Mouse (Mus musculus): ENCODE results near the gene Dpm3. TPM values are rescaled to one million over a fixed set of nuclear protein-coding genes. Genes with fewer than 3 reads are reported as not detected.

The Dpm3 gene
- polyA plus RNA-seq, 1 experiment from 2014 or later = 84.4 TPM

- 83% methylated on average over 1 of the region's 1 CpGs for WGBS
These were observed 40.9 kb upstream of the Dpm3 start for GRCm38 (mm10) chr3:89218271-89218670.

DNA sequence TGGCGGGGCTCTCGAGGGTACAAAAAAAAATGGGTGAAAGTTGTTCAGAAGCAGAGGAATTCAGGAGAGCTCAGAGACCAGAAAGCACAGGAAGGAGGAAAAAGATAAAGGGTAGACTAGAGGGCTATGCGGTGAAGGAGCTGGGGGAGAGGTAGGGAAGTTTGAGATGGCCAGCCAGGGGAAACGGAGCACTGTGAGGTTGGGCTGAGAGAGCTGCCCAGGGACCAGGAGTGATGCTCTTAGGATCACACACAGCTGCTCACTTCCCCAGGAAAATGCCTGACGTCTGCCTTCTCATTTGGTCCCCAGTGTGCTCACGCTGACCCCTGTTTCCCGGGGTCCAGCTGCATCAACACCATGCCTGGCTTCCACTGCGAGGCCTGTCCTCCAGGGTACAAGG lies 39.6 kb upstream of the Dpm3 start:
- Histone ChIP-seq H3K27ac (ENCODE audit: low read depth, low read length) (no peak overlapping the region), H3K36me3 (ENCODE audit: control insufficient read depth, insufficient read depth, low read length) (no peaks in the 10 kb centered on the region), H3K9me3 (ENCODE audit: control insufficient read depth, low read length) (no peaks in the 10 kb centered on the region), H3K27me3 (ENCODE audit: control insufficient read depth, insufficient read depth, low read length) (no peaks in the 10 kb centered on the region), H3K4me1 (ENCODE audit: control insufficient read depth, insufficient read depth, low read length) (peaks cover 15% of the 10 kb centered on the region; the same call in 1 of the 2 replicates), H3K9ac (replicated peaks; ENCODE audit: low read depth, low read length) (no peak overlapping the region), H3K4me2 (ENCODE audit: low read depth, low read length) (no peak overlapping the region), H3K4me3 (ENCODE audit: low read depth, low read length) (no peak overlapping the region)
- ATAC-seq (ENCODE audit: low read depth) = no peak
- 54% methylated on average over 8 of the region's 8 CpGs for WGBS

More at GRCm38 (mm10) chr3:89218271-89218670, 40.9 kb upstream of the Dpm3 start:
- Histone ChIP-seq H3K27ac (ENCODE audit: low read depth, low read length) (no peak overlapping the region), H3K9ac (replicated peaks; ENCODE audit: low read depth, low read length) (no peak overlapping the region), H3K4me3 (ENCODE audit: low read depth, low read length) (no peak overlapping the region), H3K36me3 (ENCODE audit: control insufficient read depth, insufficient read depth, low read length) (no peaks in the 10 kb centered on the region), H3K9me3 (ENCODE audit: control insufficient read depth, low read length) (no peaks in the 10 kb centered on the region), H3K4me2 (ENCODE audit: low read depth, low read length) (no peak overlapping the region), H3K4me1 (ENCODE audit: control insufficient read depth, insufficient read depth, low read length) (peaks cover 12% of the 10 kb centered on the region; the same call in 1 of the 2 replicates), H3K27me3 (ENCODE audit: control insufficient read depth, insufficient read depth, low read length) (peaks cover 3% of the 10 kb centered on the region; the same call in 1 of the 2 replicates)
- ATAC-seq (ENCODE audit: low read depth) = no peak

GRCm38 (mm10) chr3:89221167-89221566 lies 38.0 kb upstream of the Dpm3 start:
- Histone ChIP-seq H3K36me3 (ENCODE audit: control insufficient read depth, insufficient read depth, low read length) (no peaks in the 10 kb centered on the region), H3K4me2 (ENCODE audit: low read depth, low read length) (no peak overlapping the region), H3K9me3 (ENCODE audit: control insufficient read depth, low read length) (no peaks in the 10 kb centered on the region), H3K9ac (replicated peaks; ENCODE audit: low read depth, low read length) (no peak overlapping the region), H3K27ac (ENCODE audit: low read depth, low read length) (no peak overlapping the region), H3K27me3 (ENCODE audit: control insufficient read depth, insufficient read depth, low read length) (no peaks in the 10 kb centered on the region), H3K4me1 (ENCODE audit: control insufficient read depth, insufficient read depth, low read length) (peaks cover 15% of the 10 kb centered on the region), H3K4me3 (ENCODE audit: low read depth, low read length) (no peak overlapping the region)
- WGBS = 67% methylated on average over 5 of the region's 5 CpGs
- ATAC-seq (ENCODE audit: low read depth) = no peak

DNA sequence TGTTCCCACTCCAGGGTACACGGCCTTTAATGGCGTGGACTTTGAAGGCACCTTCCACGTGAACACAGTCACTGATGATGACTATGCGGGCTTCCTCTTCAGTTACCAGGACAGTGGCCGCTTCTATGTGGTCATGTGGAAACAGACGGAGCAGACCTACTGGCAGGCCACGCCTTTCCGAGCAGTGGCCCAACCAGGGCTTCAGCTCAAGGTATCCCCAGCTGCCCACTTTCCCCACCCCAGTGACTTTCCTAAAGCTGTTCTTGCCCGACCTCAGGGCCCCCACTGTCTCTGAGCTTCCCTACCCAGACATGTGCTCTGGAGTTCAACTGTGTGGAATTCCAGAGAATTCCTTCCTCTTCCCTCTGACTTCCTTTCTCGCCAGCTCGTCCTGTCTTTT lies 34.4 kb upstream of the Dpm3 start:
- H3K4me3 ChIP-seq (ENCODE audit: low read depth, low read length) = peak overlapping the region; percentile 40
- WGBS = 38% methylated on average over 11 of the region's 11 CpGs
- H3K9me3 ChIP-seq (ENCODE audit: control insufficient read depth, low read length) = no peaks in the 10 kb centered on the region
- no peak for ATAC-seq (ENCODE audit: low read depth)
- H3K27ac ChIP-seq (ENCODE audit: low read depth, low read length) = peak overlapping the region; percentile 83
- H3K4me2 ChIP-seq (ENCODE audit: low read depth, low read length) = peak overlapping the region; percentile 57
- no peaks in the 10 kb centered on the region for H3K27me3 ChIP-seq (ENCODE audit: control insufficient read depth, insufficient read depth, low read length)
- H3K36me3 ChIP-seq (ENCODE audit: control insufficient read depth, insufficient read depth, low read length) = no peaks in the 10 kb centered on the region
- peaks cover 32% of the 10 kb centered on the region for H3K4me1 ChIP-seq (ENCODE audit: control insufficient read depth, insufficient read depth, low read length)
- peak overlapping the region; percentile 63 for H3K9ac ChIP-seq (replicated peaks; ENCODE audit: low read depth, low read length)

- peak overlapping the region; percentile 57 for H3K4me2 ChIP-seq (ENCODE audit: low read depth, low read length)
- H3K4me1 ChIP-seq (ENCODE audit: control insufficient read depth, insufficient read depth, low read length) = peaks cover 32% of the 10 kb centered on the region
- ATAC-seq (ENCODE audit: low read depth) = no peak
- H3K27ac ChIP-seq (ENCODE audit: low read depth, low read length) = peak overlapping the region; percentile 83
- H3K9me3 ChIP-seq (ENCODE audit: control insufficient read depth, low read length) = no peaks in the 10 kb centered on the region
- H3K4me3 ChIP-seq (ENCODE audit: low read depth, low read length) = peak overlapping the region; percentile 40
- no peaks in the 10 kb centered on the region for H3K36me3 ChIP-seq (ENCODE audit: control insufficient read depth, insufficient read depth, low read length)
- 24% methylated on average over 12 of the region's 12 CpGs for WGBS
- H3K9ac ChIP-seq (replicated peaks; ENCODE audit: low read depth, low read length) = peak overlapping the region; percentile 63
- H3K27me3 ChIP-seq (ENCODE audit: control insufficient read depth, insufficient read depth, low read length) = no peaks in the 10 kb centered on the region
These were observed 33.8 kb upstream of the Dpm3 start for GRCm38 (mm10) chr3:89225321-89225815.

DNA sequence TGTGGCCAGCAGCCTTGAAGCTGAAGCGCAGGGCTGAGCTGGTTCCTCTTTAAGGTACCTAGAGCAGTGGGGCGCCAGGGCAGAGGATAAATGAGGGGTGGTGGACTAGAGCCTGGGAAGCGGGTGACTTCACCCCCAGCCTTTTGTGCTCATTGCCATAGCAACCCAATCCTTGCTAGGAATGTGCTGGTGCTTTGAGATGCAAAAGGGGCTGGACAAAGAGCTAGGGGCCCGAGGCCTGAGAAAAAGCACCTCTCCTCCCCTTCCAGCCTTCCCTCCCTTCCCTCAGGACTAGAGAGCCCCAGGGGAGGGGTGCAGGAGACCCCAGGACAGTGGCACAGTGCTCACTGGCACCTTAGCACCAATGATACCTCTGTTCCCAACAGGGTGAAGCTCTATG lies 33.2 kb upstream of the Dpm3 start:
- peak overlapping the region; percentile 57 for H3K4me2 ChIP-seq (ENCODE audit: low read depth, low read length)
- no peaks in the 10 kb centered on the region for H3K9me3 ChIP-seq (ENCODE audit: control insufficient read depth, low read length)
- 4% methylated on average over 4 of the region's 4 CpGs for WGBS
- H3K4me1 ChIP-seq (ENCODE audit: control insufficient read depth, insufficient read depth, low read length) = peaks cover 32% of the 10 kb centered on the region
- H3K9ac ChIP-seq (replicated peaks; ENCODE audit: low read depth, low read length) = peak overlapping the region; percentile 63
- H3K36me3 ChIP-seq (ENCODE audit: control insufficient read depth, insufficient read depth, low read length) = no peaks in the 10 kb centered on the region
- peak overlapping the region; percentile 40 for H3K4me3 ChIP-seq (ENCODE audit: low read depth, low read length)
- H3K27ac ChIP-seq (ENCODE audit: low read depth, low read length) = peak overlapping the region; percentile 83
- H3K27me3 ChIP-seq (ENCODE audit: control insufficient read depth, insufficient read depth, low read length) = no peaks in the 10 kb centered on the region
- ATAC-seq (ENCODE audit: low read depth) = peak; percentile 41; the same call in 1 of the 2 replicates

DNA sequence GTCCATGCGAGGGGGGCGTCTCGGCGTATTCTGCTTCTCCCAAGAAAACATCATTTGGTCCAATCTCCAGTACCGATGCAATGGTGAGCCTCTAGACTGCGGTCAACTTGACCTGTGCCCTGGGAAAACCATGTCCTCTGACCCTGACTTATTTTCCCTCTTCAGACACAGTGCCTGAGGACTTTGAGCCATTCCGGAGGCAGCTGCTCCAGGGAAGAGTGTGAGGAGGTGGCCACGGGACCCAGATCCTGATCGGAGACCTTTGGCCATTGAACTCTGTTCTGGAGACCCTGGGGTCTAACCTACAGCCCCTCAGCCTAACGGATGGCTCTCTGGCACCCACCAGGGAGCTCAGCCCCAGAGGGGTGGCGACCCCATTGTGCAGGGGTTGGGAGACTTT lies 32.8 kb upstream of the Dpm3 start:
- peak overlapping the region; percentile 57 for H3K4me2 ChIP-seq (ENCODE audit: low read depth, low read length)
- peak overlapping the region; percentile 83 for H3K27ac ChIP-seq (ENCODE audit: low read depth, low read length)
- H3K4me1 ChIP-seq (ENCODE audit: control insufficient read depth, insufficient read depth, low read length) = peaks cover 32% of the 10 kb centered on the region
- no peaks in the 10 kb centered on the region for H3K9me3 ChIP-seq (ENCODE audit: control insufficient read depth, low read length)
- H3K4me3 ChIP-seq (ENCODE audit: low read depth, low read length) = peak overlapping the region; percentile 40
- ATAC-seq (ENCODE audit: low read depth) = no peak
- WGBS = 4% methylated on average over 11 of the region's 11 CpGs
- H3K9ac ChIP-seq (replicated peaks; ENCODE audit: low read depth, low read length) = peak overlapping the region; percentile 63
- no peaks in the 10 kb centered on the region for H3K36me3 ChIP-seq (ENCODE audit: control insufficient read depth, insufficient read depth, low read length)
- H3K27me3 ChIP-seq (ENCODE audit: control insufficient read depth, insufficient read depth, low read length) = no peaks in the 10 kb centered on the region

DNA sequence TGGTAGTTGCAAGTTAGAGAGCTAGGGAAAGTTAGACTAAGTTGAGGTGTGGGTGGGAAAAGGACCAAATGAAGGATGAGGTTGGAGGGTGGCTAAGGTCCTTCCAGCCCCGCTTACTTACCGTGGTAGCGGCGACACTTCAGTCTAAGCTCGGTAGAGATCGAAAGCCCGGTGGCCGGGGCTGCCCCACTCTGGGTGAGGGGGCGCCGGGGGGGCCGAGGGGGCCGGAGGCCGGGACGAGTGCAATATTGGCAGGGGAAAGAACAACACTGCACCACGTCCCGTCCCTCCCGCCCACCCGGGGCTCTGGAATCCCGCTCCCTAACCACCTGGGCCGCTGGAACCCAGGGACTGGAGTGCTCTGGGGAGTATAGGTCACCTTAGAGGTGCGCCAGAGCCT lies 32.3 kb upstream of the Dpm3 start, which contains the start of gene Mtx1:
Gene Mtx1 (minus strand): TSS at position 189 of the 400 bp plus-strand sequence.
- Histone ChIP-seq H3K27ac (ENCODE audit: low read depth, low read length) (peak within 1 kb of the TSS; percentile 83), H3K4me2 (ENCODE audit: low read depth, low read length) (peak within 1 kb of the TSS; percentile 57), H3K9me3 (ENCODE audit: control insufficient read depth, low read length) (no peaks in the 10 kb centered on the region), H3K36me3 (ENCODE audit: control insufficient read depth, insufficient read depth, low read length) (no peaks in the 10 kb centered on the region), H3K27me3 (ENCODE audit: control insufficient read depth, insufficient read depth, low read length) (no peaks in the 10 kb centered on the region), H3K9ac (replicated peaks; ENCODE audit: low read depth, low read length) (peak within 1 kb of the TSS; percentile 63), H3K4me1 (ENCODE audit: control insufficient read depth, insufficient read depth, low read length) (peaks cover 32% of the 10 kb centered on the region), H3K4me3 (ENCODE audit: low read depth, low read length) (peak within 1 kb of the TSS; percentile 40)
- WGBS = 2% methylated on average over 21 of the region's 21 CpGs
- ATAC-seq (ENCODE audit: low read depth) = peak; percentile 5

DNA sequence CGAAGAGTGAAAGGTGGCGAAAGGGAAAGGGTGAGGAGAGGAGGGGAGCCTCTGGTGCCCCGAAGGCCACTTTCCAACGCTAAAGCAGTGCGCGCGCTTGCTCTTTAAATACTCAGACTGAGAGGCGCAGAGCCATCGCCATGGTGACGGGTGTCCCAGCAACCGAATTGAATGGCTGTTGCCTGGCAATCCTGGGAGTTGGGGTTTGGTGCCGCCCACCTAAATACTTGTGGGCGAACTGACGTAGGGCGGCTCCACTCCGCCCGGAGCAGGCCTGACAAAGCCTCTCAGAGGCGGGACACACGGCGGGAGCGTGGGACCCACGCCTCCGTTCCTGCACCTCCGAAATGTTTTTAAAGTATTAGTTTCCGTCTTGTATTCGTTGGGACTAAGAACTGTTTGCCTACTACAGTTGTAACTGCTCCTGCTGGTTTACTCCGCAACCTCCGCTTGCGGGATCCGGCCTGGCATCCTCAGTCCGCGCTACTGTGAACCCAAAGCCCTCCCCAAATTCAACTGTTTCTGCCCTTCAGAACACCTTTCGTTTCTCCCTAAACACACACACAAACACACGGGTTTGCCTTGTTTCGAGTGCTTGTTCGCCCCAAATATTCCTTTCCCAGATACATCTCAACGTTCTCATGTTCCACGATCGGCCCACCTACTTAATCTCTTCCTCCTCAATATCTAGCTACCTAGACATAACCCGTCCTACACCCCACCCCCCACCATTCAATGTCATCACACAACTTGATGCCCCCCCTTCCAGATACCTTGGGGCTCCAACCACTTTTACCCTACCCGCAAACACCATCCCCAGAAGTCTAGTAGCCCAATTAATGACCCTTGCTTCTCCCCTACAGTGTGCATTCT lies 31.6 kb upstream of the Dpm3 start:
- WGBS = 3% methylated on average over 41 of the region's 41 CpGs
- Histone ChIP-seq H3K4me3 (ENCODE audit: low read depth, low read length) (peak overlapping the region; percentile 40), H3K27me3 (ENCODE audit: control insufficient read depth, insufficient read depth, low read length) (no peaks in the 10 kb centered on the region), H3K9ac (replicated peaks; ENCODE audit: low read depth, low read length) (peak overlapping the region; percentile 63), H3K36me3 (ENCODE audit: control insufficient read depth, insufficient read depth, low read length) (no peaks in the 10 kb centered on the region), H3K4me1 (ENCODE audit: control insufficient read depth, insufficient read depth, low read length) (peaks cover 32% of the 10 kb centered on the region), H3K27ac (ENCODE audit: low read depth, low read length) (peak overlapping the region; percentile 83), H3K4me2 (ENCODE audit: low read depth, low read length) (peak overlapping the region; percentile 57), H3K9me3 (ENCODE audit: control insufficient read depth, low read length) (no peaks in the 10 kb centered on the region)
- peak; percentile 78 for ATAC-seq (ENCODE audit: low read depth)
